Mouse (Mus musculus) cerebellum, adult 2 months (tissue): ENCODE measurements at regions not wholly inside any gene's neighbourhood (a gene's known extent, or its start where the extent isn't known, plus 50 kb on each side); places are given as distances from the start of the nearest gene placed in this dataset.

Experiments
- CTCF ChIP-seq: fragments of 200-500 bp; IDR thresholded peaks from 2 replicates; pipeline ENCODE4 v1.5.1; 2011; ENCODE audit warnings: low read depth, mild to moderate bottlenecking, control low read depth, low read length, moderate library complexity, borderline replicate concordance; ENCODE audit not compliant: insufficient read depth
- POLR2A ChIP-seq: fragments of 200-500 bp; IDR thresholded peaks from 2 replicates; pipeline ENCODE4 v1.6.1; 2011; ENCODE audit warnings: low read length, control low read depth, borderline replicate concordance; ENCODE audit not compliant: insufficient read depth

DNA sequence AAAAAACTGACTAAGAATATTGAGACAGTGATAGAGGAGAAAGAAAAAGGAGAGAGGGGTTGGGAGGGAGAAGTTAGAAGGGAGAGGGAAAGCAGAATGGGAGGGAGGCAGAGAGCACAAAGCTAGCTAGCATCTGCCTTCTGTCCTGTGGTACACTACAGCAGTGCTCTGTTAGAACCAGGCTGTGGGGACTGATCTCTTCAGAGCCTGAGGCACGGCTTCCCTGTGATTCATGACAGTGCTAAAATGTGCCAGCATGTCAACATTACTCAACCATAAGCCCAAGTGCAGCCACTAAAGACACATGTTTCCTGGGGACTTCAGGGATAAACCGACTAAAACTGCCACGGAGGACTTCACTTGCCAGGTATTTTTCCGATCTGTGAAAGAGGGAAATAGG, 455.1 kb upstream of the BB014433 start:
- TF ChIP-seq CTCF, result no peak
- no peak for TF ChIP-seq POLR2A
